Mouse (Mus musculus): ENCODE measurements around the gene Aip.

DNA sequence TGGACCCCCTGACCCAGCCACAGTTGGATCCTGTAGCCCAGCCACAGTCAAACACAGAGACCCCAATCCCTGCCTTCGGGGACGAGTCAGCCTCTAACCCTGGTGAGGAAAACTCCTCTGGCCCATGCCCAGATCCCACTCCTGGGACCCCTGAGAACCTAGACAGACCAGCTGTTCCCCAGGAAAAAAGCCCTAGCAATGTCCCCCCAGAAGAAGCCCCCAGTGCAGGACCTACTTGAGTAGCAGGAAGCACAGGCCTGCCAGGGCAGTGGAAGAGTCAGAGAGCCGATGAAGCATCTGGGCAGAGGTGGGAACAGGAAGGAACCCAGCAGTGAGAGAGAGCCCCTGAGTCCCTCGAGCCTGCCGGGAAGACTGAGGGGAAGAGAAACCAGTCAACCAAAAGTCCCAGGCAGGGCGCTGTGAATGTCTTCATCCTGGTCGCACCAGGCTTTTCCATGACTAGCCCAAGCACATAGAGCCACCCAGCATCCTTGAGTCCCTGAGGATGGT lies 18.2 kb upstream of the Aip start, which contains the start of gene Cabp4:
- TF ChIP-seq GATA1 (IDR thresholded peaks at IDR 0.05; ENCODE audit: low read length) (no peak), TAL1 (IDR thresholded peaks at IDR 0.05; ENCODE audit: low read length) (no peak)

Measured in erythroblast, embryonic 14.5 days (primary cell).